Comparison of ENCODE assay signal across 8 mouse cellular contexts in genomic region chr19:24621610-24622220, GRCm38 (mm10). TPM values are rescaled to one million over a fixed set of nuclear protein-coding genes. Genes with fewer than 3 reads are reported as not detected.
DNase-seq lines count a peak whose midpoint lies in the region; ATAC-seq lines count a peak whose summit lies in the region.

No protein-coding gene starts in this region.

- no peak for ATAC-seq in cerebellum, adult (ENCODE audit: insufficient number of reproducible peaks, low FRiP score, low TSS enrichment)
- ATAC-seq in forebrain, embryonic 13.5 days, result peak; percentile 80
- peak; percentile 72 for ATAC-seq in hindbrain, embryonic 13.5 days (ENCODE audit: low FRiP score)
- peak; percentile 71 for ATAC-seq in midbrain, embryonic 11.5 days (ENCODE audit: low FRiP score)

- H3K36me3 ChIP-seq in forebrain, embryonic 13.5 days (ENCODE audit: poor library complexity, severe bottlenecking), result no peaks in the 10 kb centered on the region
- no peaks in the 10 kb centered on the region for H3K36me3 ChIP-seq in hindbrain, embryonic 13.5 days
- H3K36me3 ChIP-seq in midbrain, embryonic 11.5 days (ENCODE audit: control insufficient read depth, insufficient read depth, low read length), result no peaks in the 10 kb centered on the region

- H3K27me3 ChIP-seq in forebrain, embryonic 13.5 days, result no peaks in the 10 kb centered on the region
- no peaks in the 10 kb centered on the region; the same call in 1 of the 2 replicates for H3K27me3 ChIP-seq in hindbrain, embryonic 13.5 days
- H3K27me3 ChIP-seq in midbrain, embryonic 11.5 days (ENCODE audit: control insufficient read depth, insufficient read depth, low read length), result no peaks in the 10 kb centered on the region

- H3K9me3 ChIP-seq in forebrain, embryonic 13.5 days (replicated peaks), result no peaks in the 10 kb centered on the region
- H3K9me3 ChIP-seq in hindbrain, embryonic 13.5 days, result no peaks in the 10 kb centered on the region
- H3K9me3 ChIP-seq in midbrain, embryonic 11.5 days (ENCODE audit: control insufficient read depth, low read length), result no peaks in the 10 kb centered on the region

- WGBS in forebrain, embryonic 13.5 days, result 36% methylated on average over 8 of the region's 8 CpGs
- WGBS in hindbrain, embryonic 13.5 days, result 35% methylated on average over 8 of the region's 8 CpGs
- 33% methylated on average over 8 of the region's 8 CpGs for WGBS in midbrain, embryonic 11.5 days

- no peak overlapping the region for H3K4me2 ChIP-seq in forebrain, embryonic 13.5 days
- no peak overlapping the region for H3K4me2 ChIP-seq in hindbrain, embryonic 13.5 days
- no peak overlapping the region for H3K4me2 ChIP-seq in midbrain, embryonic 11.5 days

- H3K27ac ChIP-seq in forebrain, embryonic 13.5 days, result no peak overlapping the region
- no peak overlapping the region for H3K27ac ChIP-seq in hindbrain, embryonic 13.5 days
- H3K27ac ChIP-seq in midbrain, embryonic 11.5 days (ENCODE audit: low read depth, low read length), result no peak overlapping the region

- DNase-seq in cerebellum, adult 11 months, result peak; percentile 46
- DNase-seq in c-Kit-positive CD71-positive TER-119-negative erythroid progenitor cells, embryonic 14.5 days (ENCODE audit: low read depth), result peak; percentile 44
- peak; percentile 69 to 79 for DNase-seq in left cerebral cortex, adult 18-20 months (ENCODE audit: low spot score in 2 of 2)
- DNase-seq in midbrain, embryonic 11.5 days (ENCODE audit: low spot score, missing footprints), result peak; percentile 97
- DNase-seq in skeletal muscle tissue, adult 2 months (ENCODE audit: low read depth, low spot score), result peak; percentile 20

- no peak overlapping the region for H3K9ac ChIP-seq in forebrain, embryonic 13.5 days
- no peak overlapping the region for H3K9ac ChIP-seq in hindbrain, embryonic 13.5 days
- no peak overlapping the region for H3K9ac ChIP-seq in midbrain, embryonic 11.5 days (ENCODE audit: low read length)

- no peak overlapping the region for H3K4me3 ChIP-seq in forebrain, embryonic 13.5 days
- H3K4me3 ChIP-seq in hindbrain, embryonic 13.5 days, result no peak overlapping the region
- no peak overlapping the region for H3K4me3 ChIP-seq in midbrain, embryonic 11.5 days (ENCODE audit: low read depth, low read length)

- no peaks in the 10 kb centered on the region for H3K4me1 ChIP-seq in forebrain, embryonic 13.5 days
- H3K4me1 ChIP-seq in hindbrain, embryonic 13.5 days (replicated peaks), result no peaks in the 10 kb centered on the region
- no peaks in the 10 kb centered on the region for H3K4me1 ChIP-seq in midbrain, embryonic 11.5 days (ENCODE audit: control insufficient read depth, insufficient read depth, low read length)

RNA-seq across cellular contexts. Expression of gene Tmem252, which starts 52.1 kb away (rescaled TPM):
- polyA plus RNA-seq in forebrain, embryonic 13.5 days (2015; fragmentation: Nextera tagmentation; extraction: Ambion mirVana), result 0.84 and 0.88 TPM in 2 replicates
- polyA plus RNA-seq in hindbrain, embryonic 13.5 days (2015; fragmentation: Nextera tagmentation; extraction: Ambion mirVana), result 1.2 and 1.7 TPM in 2 replicates
- under 1 TPM; 0.16 to 0.33 TPM for total RNA-seq in left cerebral cortex, adult 18-20 months (2021)
- 0.29 and 0.58 TPM in 2 replicates for polyA plus RNA-seq in midbrain, embryonic 11.5 days (2014; fragmentation: Nextera tagmentation; extraction: Ambion mirVana)

Comparison
In these comparisons a context has a peak if more than half of its experiments do, and no peak if none do; other contexts are left out.
1. DNase-seq: peak in every context shown above with its lines; median percentile 97 in midbrain, embryonic 11.5 days; 74 in left cerebral cortex, adult 18-20 months; 46 in cerebellum, adult 11 months; 44 in c-Kit-positive CD71-positive TER-119-negative erythroid progenitor cells, embryonic 14.5 days; 20 in skeletal muscle tissue, adult 2 months.